Mouse (Mus musculus) CH12.LX (cell line): Measurements from ENCODE around the gene Atp9a. TPM values are rescaled to one million over a fixed set of nuclear protein-coding genes. Genes with fewer than 3 reads are reported as not detected.

Experiments
- DNase-seq: peaks from one replicate; pipeline ENCODE4 v3.0.0-alpha.2; 2013; ENCODE audit errors: extremely low read depth
- H3K27ac ChIP-seq: 2 replicates; pipeline ENCODE4 v1.5.1; 2012; ENCODE audit warnings: low read depth, mild to moderate bottlenecking, control low read depth, moderate library complexity; ENCODE audit not compliant: insufficient read depth
- H3K27me3 ChIP-seq: replicated peaks from 2 replicates; pipeline ENCODE3; 2012; ENCODE audit warnings: inconsistent platforms
- H3K36me3 ChIP-seq, 2 experiments: replicated peaks in 1 of 2; 2 replicates each; pipeline versions ENCODE3 to v1.6.1; 2012; ENCODE audit warnings: inconsistent platforms in 1 of 2, low read length in 1 of 2, mild to moderate bottlenecking in 1 of 2, mixed read lengths in 1 of 2, moderate library complexity in 1 of 2; ENCODE audit not compliant: control insufficient read depth in 1 of 2, insufficient read depth in 1 of 2
- H3K4me1 ChIP-seq, 2 experiments: 2 replicates each; pipeline ENCODE4 v1.6.1; 2012; ENCODE audit warnings: inconsistent platforms in 1 of 2, moderate library complexity in 1 of 2; ENCODE audit not compliant: insufficient read depth in 2 of 2, control insufficient read depth in 1 of 2
- H3K4me2 ChIP-seq: 2 replicates; pipeline ENCODE4 v1.6.1; 2012; ENCODE audit warnings: low read depth, mild to moderate bottlenecking, control low read depth; ENCODE audit not compliant: poor library complexity, insufficient read depth, severe bottlenecking
- H3K4me3 ChIP-seq, 3 experiments: fragments of 150-350 bp in 1 of 3; sonication (generic) in 1 of 3; replicated peaks in 1 of 3; 2 replicates each; pipeline versions ENCODE3 to v1.5.1; 2011 to 2012; ENCODE audit warnings: low read depth in 2 of 3, low read length in 2 of 3, mild to moderate bottlenecking in 2 of 3, moderate library complexity in 2 of 3, control low read depth in 1 of 3, improper control_type of control experiment in 1 of 3, inconsistent platforms in 1 of 3, mixed read lengths in 1 of 3; ENCODE audit not compliant: poor library complexity in 1 of 3
- H3K79me2 ChIP-seq: replicated peaks from 2 replicates; pipeline ENCODE4 v1.6.1; 2012; ENCODE audit warnings: mild to moderate bottlenecking, moderate library complexity; ENCODE audit not compliant: control insufficient read depth, poor library complexity, insufficient read depth, severe bottlenecking; ENCODE audit errors: extremely low read depth
- H3K9ac ChIP-seq: 2 replicates; pipeline ENCODE4 v1.6.1; 2012; ENCODE audit warnings: low read depth, mild to moderate bottlenecking, control low read depth, moderate library complexity; ENCODE audit not compliant: insufficient read depth
- H3K9me3 ChIP-seq: replicated peaks from 2 replicates; pipeline ENCODE3; 2012; ENCODE audit warnings: low read length, inconsistent platforms, mixed read lengths
- BHLHE40 ChIP-seq: IDR thresholded peaks from 2 replicates; pipeline ENCODE4 v1.6.1; 2011; ENCODE audit warnings: mild to moderate bottlenecking, low read depth, low read length, improper control_type of control experiment
- CTCF ChIP-seq, 2 experiments: IDR thresholded peaks in 1 of 2; conservative IDR thresholded peaks in 1 of 2; 2 replicates each; pipeline ENCODE4 v1.5.1; 2011 to 2012; ENCODE audit warnings: low read depth in 2 of 2, low read length in 2 of 2, improper control_type of control experiment in 1 of 2, inconsistent platforms in 1 of 2, mild to moderate bottlenecking in 1 of 2, moderate library complexity in 1 of 2
- E2F4 ChIP-seq: IDR thresholded peaks from 2 replicates; pipeline ENCODE4 v1.6.1; 2011; ENCODE audit warnings: low read depth, low read length, improper control_type of control experiment; ENCODE audit not compliant: insufficient replicate concordance
- ELF1 ChIP-seq: IDR thresholded peaks from 2 replicates; pipeline ENCODE4 v1.6.1; 2014; ENCODE audit warnings: low read depth, mild to moderate bottlenecking, inconsistent platforms, low read length, improper control_type of control experiment
- EP300 ChIP-seq: IDR thresholded peaks from 2 replicates; pipeline ENCODE4 v1.6.1; 2011; ENCODE audit warnings: low read length, improper control_type of control experiment
- ETS1 ChIP-seq: conservative IDR thresholded peaks from 2 replicates; pipeline ENCODE4 v1.6.1; 2012; ENCODE audit warnings: low read depth, mild to moderate bottlenecking, inconsistent platforms, low read length, improper control_type of control experiment, moderate library complexity
- HCFC1 ChIP-seq: IDR thresholded peaks from 2 replicates; pipeline ENCODE4 v1.6.1; 2012; ENCODE audit warnings: low read depth, mild to moderate bottlenecking, inconsistent platforms, low read length, improper control_type of control experiment
- IRF4 ChIP-seq: IDR thresholded peaks from 2 replicates; pipeline ENCODE4 v1.6.1; 2014; ENCODE audit warnings: low read depth, mild to moderate bottlenecking, inconsistent platforms, low read length, improper control_type of control experiment
- JUND ChIP-seq: conservative IDR thresholded peaks from 2 replicates; pipeline ENCODE4 v1.6.1; 2011; ENCODE audit warnings: low read depth, low read length, improper control_type of control experiment
- KAT2A ChIP-seq: IDR thresholded peaks from 2 replicates; pipeline ENCODE4 v1.6.1; 2012; ENCODE audit warnings: low read length, improper control_type of control experiment, inconsistent platforms; ENCODE audit not compliant: insufficient replicate concordance
- MAX ChIP-seq: IDR thresholded peaks from 2 replicates; pipeline ENCODE4 v1.6.1; 2011; ENCODE audit warnings: low read length, improper control_type of control experiment
- MAZ ChIP-seq: IDR thresholded peaks from 2 replicates; pipeline ENCODE4 v1.6.1; 2012; ENCODE audit warnings: low read depth, mild to moderate bottlenecking, inconsistent platforms, low read length, improper control_type of control experiment, moderate library complexity
- MEF2A ChIP-seq: IDR thresholded peaks from 2 replicates; pipeline ENCODE4 v1.6.1; 2014; ENCODE audit warnings: low read depth, mild to moderate bottlenecking, inconsistent platforms, low read length, improper control_type of control experiment, borderline replicate concordance
- MXI1 ChIP-seq: IDR thresholded peaks from 2 replicates; pipeline ENCODE4 v1.6.1; 2011; ENCODE audit warnings: mild to moderate bottlenecking, low read depth, low read length, improper control_type of control experiment
- NELFE ChIP-seq: IDR thresholded peaks from 2 replicates; pipeline ENCODE4 v1.6.1; 2011; ENCODE audit warnings: low read depth, low read length, improper control_type of control experiment
- NRF1 ChIP-seq: IDR thresholded peaks from 2 replicates; pipeline ENCODE4 v1.6.1; 2014; ENCODE audit warnings: low read depth, mild to moderate bottlenecking, inconsistent platforms, low read length, improper control_type of control experiment, moderate library complexity
- PAX5 ChIP-seq: IDR thresholded peaks from 2 replicates; pipeline ENCODE4 v1.6.1; 2012; ENCODE audit warnings: low read length, inconsistent platforms, mixed read lengths
- POLR2A ChIP-seq: IDR thresholded peaks from 2 replicates; pipeline ENCODE4 v1.6.1; 2011; ENCODE audit warnings: low read depth, mild to moderate bottlenecking, improper control_type of control experiment, low read length
- POLR2AphosphoS2 ChIP-seq: IDR thresholded peaks from 2 replicates; pipeline ENCODE4 v1.6.1; 2011; ENCODE audit warnings: low read depth, low read length, improper control_type of control experiment
- RCOR1 ChIP-seq: conservative IDR thresholded peaks from 2 replicates; pipeline ENCODE4 v1.6.1; 2012; ENCODE audit warnings: low read depth, mild to moderate bottlenecking, inconsistent platforms, low read length, improper control_type of control experiment
- SIN3A ChIP-seq: IDR thresholded peaks from 2 replicates; pipeline ENCODE4 v1.6.1; 2012; ENCODE audit warnings: low read length, improper control_type of control experiment, inconsistent platforms
- SMC3 ChIP-seq: IDR thresholded peaks from 2 replicates; pipeline ENCODE4 v1.6.1; 2011; ENCODE audit warnings: low read depth, low read length, improper control_type of control experiment
- UBTF ChIP-seq: IDR thresholded peaks from 2 replicates; pipeline ENCODE4 v1.6.1; 2012; ENCODE audit warnings: low read depth, mild to moderate bottlenecking, inconsistent platforms, low read length, improper control_type of control experiment, moderate library complexity
- ZC3H11A ChIP-seq: IDR thresholded peaks from 2 replicates; pipeline ENCODE4 v1.6.1; 2012; ENCODE audit warnings: low read depth, mild to moderate bottlenecking, inconsistent platforms, low read length, improper control_type of control experiment
- ZMIZ1 ChIP-seq: IDR thresholded peaks from 2 replicates; pipeline ENCODE4 v1.6.1; 2012; ENCODE audit warnings: low read depth, mild to moderate bottlenecking, inconsistent platforms, low read length, improper control_type of control experiment
- ZNF384 ChIP-seq: IDR thresholded peaks from 2 replicates; pipeline ENCODE4 v1.6.1; 2012; ENCODE audit warnings: low read depth, low read length, improper control_type of control experiment, inconsistent platforms
- dilution Hi-C: fragments of 300-500 bp; cut with MboI; formaldehyde crosslinking; loops from 2 replicates; pipeline ENCODE4 v1.14.3; 2020; ENCODE audit warnings: low sequenced_read_pairs; ENCODE audit not compliant: extremely low pct_unique_long_range_greater_than_20kb, extremely low pct_ligation_motif_present
- in situ Hi-C: fragments of 300-500 bp; cut with MboI; formaldehyde crosslinking; loops from 3 replicates; pipeline ENCODE4 v1.14.3; 2019; ENCODE audit warnings: low sequenced_read_pairs, low pct_ligation_motif_present, low pct_unique_long_range_greater_than_20kb, mixed read lengths
- polyA plus RNA-seq: library from polyadenylated mRNA; unstranded; fragments of >175 nt; gene quantifications from 2 replicates; pipeline ENCODE4 v1.2.1, GENCODE M21; 2012; ENCODE audit warnings: low read depth; ENCODE audit not compliant: insufficient read length
- total RNA-seq, 2 experiments: library from RNA; depleted of rRNA; stranded (reverse); fragments of 300-350 nt in 1 of 2; fragments of >200 nt in 1 of 2; gene quantifications; 2 replicates each; pipeline ENCODE4 v1.2.3; 2012 to 2014

Atp9a gene
- total and polyA plus RNA-seq, 3 experiments = 18.9 to 43.7 (median 40.1) TPM

DNA sequence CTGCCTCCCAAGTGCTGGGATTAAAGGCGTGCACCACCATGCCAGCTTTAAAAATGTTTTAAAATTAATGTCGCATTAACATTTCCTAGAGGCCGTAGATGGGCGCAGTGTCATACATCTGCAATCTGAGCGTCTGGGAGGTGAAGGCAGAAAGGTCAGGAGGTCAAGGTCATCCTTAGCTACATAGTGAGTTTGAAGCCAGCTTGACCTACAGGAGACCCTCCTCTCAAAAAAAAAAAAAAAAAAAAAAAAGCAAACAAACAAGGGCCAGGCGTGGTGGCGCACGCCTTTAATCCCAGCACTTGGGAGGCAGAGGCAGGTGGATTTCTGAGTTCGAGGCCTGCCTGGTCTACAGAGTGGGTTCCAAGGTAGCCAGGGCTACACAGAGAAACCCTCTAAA, 44.0 kb upstream of the Atp9a start:
- Histone ChIP-seq H3K27ac (no peak overlapping the region), H3K36me3 (no peaks in the 10 kb centered on the region), H3K79me2 (no peaks in the 10 kb centered on the region), H3K4me3 (no peak overlapping the region), H3K9ac (no peak overlapping the region), H3K27me3 (peaks cover 7% of the 10 kb centered on the region), H3K4me1 (no peaks in the 10 kb centered on the region), H3K4me2 (no peak overlapping the region), H3K9me3 (no peaks in the 10 kb centered on the region)
- no peak for DNase-seq
- TF ChIP-seq NRF1 (no peak), ETS1 (no peak), ELF1 (no peak), CTCF (conservative IDR thresholded peaks at IDR 0.05 in 1 of 2, IDR thresholded peaks at IDR 0.05 in 1 of 2; ENCODE audit: low read depth in 2 of 2, low read length in 2 of 2) (no peak)
- in situ Hi-C loops (no loop called here), dilution Hi-C loops (no loop called here)

DNA sequence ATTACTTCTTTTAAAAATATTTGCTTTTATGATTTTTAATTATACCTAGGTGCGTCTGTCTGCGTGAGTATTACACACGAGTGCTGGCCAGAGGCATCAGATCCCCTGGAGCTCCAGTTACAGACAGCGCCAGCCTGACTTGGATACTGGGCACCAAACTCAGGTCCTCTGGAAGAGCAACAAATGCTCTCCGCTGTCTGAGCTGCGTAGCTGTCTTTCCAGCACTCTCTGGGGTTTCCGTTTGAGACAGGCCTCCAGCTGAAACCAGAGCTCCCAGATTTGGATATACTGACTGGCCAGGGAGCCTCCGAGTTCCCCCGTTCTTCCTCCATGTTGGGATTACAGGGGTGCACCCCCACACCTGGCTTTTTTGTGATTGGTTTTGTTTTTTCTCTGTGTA, 38.4 kb upstream of the Atp9a start:
- H3K27ac ChIP-seq = no peak overlapping the region
- no peak for TF ChIP-seq ZMIZ1
- TF ChIP-seq CTCF (conservative IDR thresholded peaks at IDR 0.05 in 1 of 2, IDR thresholded peaks at IDR 0.05 in 1 of 2; ENCODE audit: low read depth in 2 of 2, low read length in 2 of 2) = no peak
- TF ChIP-seq NRF1 = no peak
- no peak for TF ChIP-seq HCFC1
- no peak for TF ChIP-seq RCOR1
- no peak for TF ChIP-seq UBTF
- TF ChIP-seq NELFE = no peak
- TF ChIP-seq E2F4 = no peak
- TF ChIP-seq POLR2A = no peak
- no peak for TF ChIP-seq MEF2A
- TF ChIP-seq EP300 = no peak
- no peak for TF ChIP-seq ETS1
- TF ChIP-seq PAX5 = no peak
- no peak overlapping the region for H3K9ac ChIP-seq
- H3K4me2 ChIP-seq = no peak overlapping the region
- H3K4me3 ChIP-seq = no peak overlapping the region
- H3K9me3 ChIP-seq = no peaks in the 10 kb centered on the region
- no peaks in the 10 kb centered on the region for H3K36me3 ChIP-seq
- dilution Hi-C loops (no loop called here), in situ Hi-C loops (no loop called here)
- no peak for DNase-seq
- no peaks in the 10 kb centered on the region for H3K4me1 ChIP-seq
- H3K27me3 ChIP-seq = peaks cover 12% of the 10 kb centered on the region
- no peaks in the 10 kb centered on the region for H3K79me2 ChIP-seq

DNA sequence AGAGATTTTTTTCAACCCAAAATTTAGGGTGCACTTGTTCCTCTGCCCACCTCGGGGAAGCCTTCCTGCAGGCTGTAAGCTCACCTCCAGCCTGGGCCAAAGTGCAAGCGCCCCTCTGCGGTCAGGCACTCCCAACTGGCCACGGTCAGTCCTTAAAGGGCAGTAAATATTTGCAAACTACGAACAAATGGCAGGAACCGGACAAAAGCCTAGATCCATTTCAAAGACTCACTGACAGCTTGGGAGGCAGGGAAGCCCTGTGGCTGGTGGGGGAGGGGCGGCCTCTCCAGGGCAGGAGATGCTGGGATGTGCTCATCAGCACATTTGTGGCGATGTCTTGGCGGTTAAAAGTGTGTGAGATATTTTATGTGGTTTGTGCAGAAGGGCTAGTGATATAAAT, 37.8 kb upstream of the Atp9a start:
- no peak overlapping the region for H3K9ac ChIP-seq
- dilution Hi-C loops = no loop called here
- no peaks in the 10 kb centered on the region for H3K79me2 ChIP-seq
- H3K27ac ChIP-seq = no peak overlapping the region
- TF ChIP-seq MAX (no peak), SIN3A (no peak), MXI1 (no peak), POLR2AphosphoS2 (no peak), SMC3 (no peak), IRF4 (no peak), MAZ (no peak), BHLHE40 (no peak), JUND (no peak), CTCF (conservative IDR thresholded peaks at IDR 0.05 in 1 of 2, IDR thresholded peaks at IDR 0.05 in 1 of 2; ENCODE audit: low read depth in 2 of 2, low read length in 2 of 2) (no peak), KAT2A (no peak), ELF1 (no peak), HCFC1 (no peak), ZMIZ1 (no peak), ZNF384 (no peak), ZC3H11A (no peak), MEF2A (no peak)
- H3K27me3 ChIP-seq = peaks cover 13% of the 10 kb centered on the region
- no peaks in the 10 kb centered on the region for H3K9me3 ChIP-seq
- H3K4me3 ChIP-seq = no peak overlapping the region
- H3K4me1 ChIP-seq = no peaks in the 10 kb centered on the region
- H3K4me2 ChIP-seq = no peak overlapping the region
- H3K36me3 ChIP-seq = no peaks in the 10 kb centered on the region
- in situ Hi-C loops = no loop called here
- DNase-seq = no peak
